Mouse (Mus musculus) liver, embryonic 15.5 days (tissue): ENCODE results near the gene Mob4. TPM values are rescaled to one million over a fixed set of nuclear protein-coding genes. Genes with fewer than 3 reads are reported as not detected.
"Not testable (repeated sequence)": the region's sequence is repeated elsewhere in the genome, so short reads cannot be mapped to it uniquely, and the experiment has no call there.

ENCODE experiments used
- ATAC-seq: fragments of 200-750 bp; cut with Nextera tagmentation; 2 replicates; pipeline ENCODE4 v1.8.0; 2017; ENCODE audit warnings: moderate number of reproducible peaks, mild to moderate bottlenecking, moderate library complexity; ENCODE audit not compliant: insufficient read depth
- H3K27ac ChIP-seq: fragments of 300-500 bp; sonication (generic); replicated peaks from 2 replicates; pipeline ENCODE4 v1.5.1; 2015; ENCODE audit warnings: mild to moderate bottlenecking, inconsistent platforms
- H3K27me3 ChIP-seq: fragments of 300-500 bp; sonication (generic); 2 replicates; pipeline ENCODE4 v1.6.1; 2015; ENCODE audit warnings: mild to moderate bottlenecking, inconsistent platforms
- H3K36me3 ChIP-seq: fragments of 300-500 bp; sonication (generic); replicated peaks from 2 replicates; pipeline ENCODE4 v1.6.1; 2015; ENCODE audit warnings: moderate library complexity, mild to moderate bottlenecking, inconsistent platforms
- H3K4me1 ChIP-seq: fragments of 300-500 bp; sonication (generic); replicated peaks from 2 replicates; pipeline ENCODE4 v1.6.1; 2015; ENCODE audit warnings: inconsistent platforms
- H3K4me2 ChIP-seq: fragments of 300-500 bp; sonication (generic); 2 replicates; pipeline ENCODE4 v1.6.1; 2015; ENCODE audit warnings: moderate library complexity, mild to moderate bottlenecking, inconsistent platforms
- H3K4me3 ChIP-seq: fragments of 300-500 bp; sonication (generic); replicated peaks from 2 replicates; pipeline ENCODE4 v1.5.1; 2015; ENCODE audit warnings: mild to moderate bottlenecking, inconsistent platforms
- H3K9ac ChIP-seq: fragments of 300-500 bp; sonication (generic); 2 replicates; pipeline ENCODE4 v1.6.1; 2015; ENCODE audit warnings: moderate library complexity, mild to moderate bottlenecking, inconsistent platforms
- H3K9me3 ChIP-seq: fragments of 300-500 bp; sonication (generic); replicated peaks from 2 replicates; pipeline ENCODE4 v1.6.1; 2016; ENCODE audit warnings: inconsistent platforms
- WGBS: fragments of 180-500 bp; shearing (Covaris S2); methylation state at CpG from one replicate; pipeline ENCODE4 v1.1.7; 2015; ENCODE audit warnings: mixed read lengths; ENCODE audit not compliant: insufficient replicate concordance; 5-methylcytosine and 5-hydroxymethylcytosine counted together
- polyA plus RNA-seq: library from polyadenylated mRNA; unstranded; fragments of >200 nt; fragmentation: Nextera tagmentation; extraction: Ambion mirVana; gene quantifications from 2 replicates; pipeline ENCODE4 v1.2.1, GENCODE M21; 2015

Gene Mob4
- polyA plus RNA-seq, 1 experiment from 2014 or later: 38.2 TPM

DNA sequence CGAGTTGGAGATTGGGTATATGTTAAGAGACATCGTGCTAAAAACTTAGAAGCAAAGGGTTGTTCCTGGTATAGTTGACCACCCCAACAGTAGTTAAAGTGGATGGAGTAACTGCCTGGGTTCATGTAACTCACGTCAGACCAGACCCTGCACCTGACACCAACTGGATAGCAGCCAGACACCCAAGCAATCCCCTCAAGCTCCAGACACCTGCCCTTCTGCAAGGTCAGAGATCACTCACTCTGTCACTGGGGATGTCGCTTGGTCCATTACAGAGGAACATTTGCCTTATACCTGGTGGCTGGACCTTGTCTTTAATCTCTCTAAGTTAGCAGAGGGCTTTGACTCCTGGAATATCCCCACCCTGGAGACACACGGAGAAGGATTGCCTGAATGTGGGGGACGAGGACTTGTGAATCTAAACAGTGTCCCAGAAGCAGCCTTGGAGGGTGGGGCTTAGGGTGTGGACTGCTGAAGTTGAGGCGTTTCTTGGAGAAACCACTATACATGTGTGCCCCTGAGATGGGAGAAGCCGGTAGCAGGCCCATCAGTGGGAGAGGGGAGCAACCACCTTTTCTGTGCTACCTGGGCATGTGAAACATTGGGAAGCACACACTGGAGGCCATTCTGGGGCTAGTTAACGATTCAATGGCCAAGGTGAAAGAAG lies 24.0 kb upstream of the Mob4 start:
- Histone ChIP-seq H3K4me2 (no peak overlapping the region), H3K9me3 (no peaks in the 10 kb centered on the region), H3K4me3 (no peak overlapping the region), H3K36me3 (no peaks in the 10 kb centered on the region), H3K27me3 (no peaks in the 10 kb centered on the region), H3K4me1 (peaks cover 12% of the 10 kb centered on the region), H3K9ac (no peak overlapping the region), H3K27ac (no peak overlapping the region)
- WGBS: 47% methylated on average over 9 of the region's 9 CpGs
- ATAC-seq: 0 out of 2 replicates have a peak, but pooled peaks have one; percentile 42

DNA sequence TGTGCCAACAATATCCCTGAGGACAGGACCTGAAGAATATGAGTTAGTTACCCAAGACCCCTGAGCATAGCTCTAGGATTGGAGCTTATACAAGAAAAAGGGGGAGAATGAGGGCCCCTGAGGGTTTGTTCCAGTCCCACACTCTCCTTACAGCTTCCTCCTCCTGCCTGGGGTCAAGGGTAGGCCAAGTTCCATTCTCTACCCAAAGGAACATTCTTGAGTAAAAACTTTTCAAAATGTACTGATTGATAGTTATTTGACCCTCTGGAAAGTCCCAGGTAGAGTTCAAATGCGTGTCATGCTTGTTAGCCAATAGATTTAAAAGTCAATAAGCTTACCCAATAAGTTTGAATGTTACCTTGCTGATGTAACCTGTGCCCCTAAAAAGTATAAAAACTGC lies 23.4 kb upstream of the Mob4 start:
- Histone ChIP-seq H3K27ac (no peak overlapping the region), H3K9ac (no peak overlapping the region), H3K27me3 (no peaks in the 10 kb centered on the region), H3K4me3 (no peak overlapping the region), H3K36me3 (no peaks in the 10 kb centered on the region), H3K4me2 (no peak overlapping the region), H3K9me3 (no peaks in the 10 kb centered on the region), H3K4me1 (peaks cover 12% of the 10 kb centered on the region)
- no peak for ATAC-seq
- WGBS: 77% methylated on average over 1 of the region's 1 CpGs

DNA sequence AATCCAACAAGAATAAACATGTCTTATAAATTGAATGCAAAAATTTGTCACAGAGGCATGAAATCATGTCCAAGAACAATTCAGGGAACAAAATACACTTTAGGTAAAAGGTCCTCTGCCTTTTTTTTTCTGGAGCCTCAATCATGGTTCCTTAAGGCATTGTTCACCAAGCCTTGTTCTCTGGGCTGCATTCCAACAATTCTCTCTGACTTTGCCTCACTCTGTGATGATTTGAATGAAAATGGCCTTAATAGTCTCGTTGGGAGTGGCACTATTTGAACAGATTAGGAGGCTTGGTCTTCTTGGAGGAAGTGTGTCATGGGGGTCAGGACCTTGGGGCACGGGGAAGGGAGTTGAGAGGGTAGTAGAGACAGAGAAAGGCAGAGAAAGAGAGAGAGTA lies 22.6 kb upstream of the Mob4 start:
- Histone ChIP-seq H3K4me3 (no peak overlapping the region), H3K9me3 (no peaks in the 10 kb centered on the region), H3K27me3 (no peaks in the 10 kb centered on the region), H3K4me1 (peaks cover 12% of the 10 kb centered on the region), H3K27ac (no peak overlapping the region), H3K36me3 (no peaks in the 10 kb centered on the region), H3K9ac (no peak overlapping the region), H3K4me2 (no peak overlapping the region)
- no peak for ATAC-seq
- WGBS: 46% methylated on average over 2 of the region's 2 CpGs

DNA sequence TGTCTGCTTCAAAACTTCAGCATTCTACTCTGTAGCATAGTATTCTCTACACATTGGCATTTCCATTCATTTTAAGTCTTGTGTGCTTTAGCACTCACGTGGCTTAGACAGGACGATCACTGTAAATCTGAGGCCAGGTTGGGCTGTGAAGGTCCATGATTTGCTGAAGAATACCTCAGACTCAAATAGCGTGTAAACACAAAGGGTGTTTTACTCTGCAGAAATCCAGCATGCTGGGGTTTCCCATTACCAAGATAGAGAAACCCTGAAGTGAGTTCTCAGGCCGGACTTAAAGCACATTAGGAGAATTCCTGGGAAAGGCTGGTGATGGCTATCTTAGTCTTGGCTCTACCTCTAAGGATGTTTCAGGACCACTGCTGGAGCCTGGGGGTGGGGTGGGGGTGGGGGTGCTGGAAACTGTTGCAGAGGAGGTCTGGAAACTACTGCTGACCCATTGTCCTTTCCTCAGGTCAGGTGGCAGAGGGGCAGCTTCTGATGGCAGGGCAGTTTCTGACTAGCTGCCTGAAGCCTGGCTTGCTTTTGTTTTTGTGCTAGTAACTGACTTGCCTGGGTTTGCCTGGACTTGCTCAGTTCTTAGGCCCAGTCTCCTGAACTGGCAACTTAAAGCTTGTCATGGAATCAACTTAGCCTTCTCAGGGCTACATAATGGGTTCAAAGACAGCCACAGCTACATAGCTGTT lies 21.8 kb upstream of the Mob4 start:
- Histone ChIP-seq H3K4me1 (peaks cover 12% of the 10 kb centered on the region), H3K9ac (no peak overlapping the region), H3K27ac (no peak overlapping the region), H3K27me3 (no peaks in the 10 kb centered on the region), H3K4me3 (no peak overlapping the region), H3K9me3 (no peaks in the 10 kb centered on the region), H3K4me2 (no peak overlapping the region), H3K36me3 (no peaks in the 10 kb centered on the region)
- ATAC-seq: no peak
- WGBS: 81% methylated on average over 4 of the region's 4 CpGs

DNA sequence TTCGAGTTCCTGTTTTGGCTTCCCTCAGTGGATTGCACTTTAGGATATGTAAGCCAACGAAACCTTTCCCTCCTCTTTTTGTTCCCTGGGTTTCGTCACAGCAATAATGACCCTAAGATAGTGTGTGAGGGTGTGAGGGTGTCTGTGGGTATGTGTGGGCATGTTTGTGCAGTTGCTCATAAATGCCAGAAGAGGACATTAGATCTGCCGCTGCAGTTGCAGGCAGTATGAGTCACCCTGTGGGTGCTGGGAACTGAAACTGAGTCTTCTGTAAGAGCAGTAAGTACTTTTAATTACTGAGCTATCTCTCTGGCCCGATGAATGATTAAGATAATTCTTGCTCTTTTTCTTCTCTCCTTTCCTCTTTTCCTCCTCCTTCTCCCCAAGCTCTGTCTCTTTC lies 8.0 kb upstream of the Mob4 start:
- H3K4me3 ChIP-seq: no peak overlapping the region
- no peak overlapping the region for H3K9ac ChIP-seq
- H3K36me3 ChIP-seq: no peaks in the 10 kb centered on the region
- no peak overlapping the region for H3K27ac ChIP-seq
- H3K9me3 ChIP-seq: no peaks in the 10 kb centered on the region
- ATAC-seq: no peak
- 68% methylated on average over 5 of the region's 5 CpGs for WGBS
- H3K27me3 ChIP-seq: no peaks in the 10 kb centered on the region
- no peak overlapping the region for H3K4me2 ChIP-seq
- H3K4me1 ChIP-seq: no peaks in the 10 kb centered on the region

DNA sequence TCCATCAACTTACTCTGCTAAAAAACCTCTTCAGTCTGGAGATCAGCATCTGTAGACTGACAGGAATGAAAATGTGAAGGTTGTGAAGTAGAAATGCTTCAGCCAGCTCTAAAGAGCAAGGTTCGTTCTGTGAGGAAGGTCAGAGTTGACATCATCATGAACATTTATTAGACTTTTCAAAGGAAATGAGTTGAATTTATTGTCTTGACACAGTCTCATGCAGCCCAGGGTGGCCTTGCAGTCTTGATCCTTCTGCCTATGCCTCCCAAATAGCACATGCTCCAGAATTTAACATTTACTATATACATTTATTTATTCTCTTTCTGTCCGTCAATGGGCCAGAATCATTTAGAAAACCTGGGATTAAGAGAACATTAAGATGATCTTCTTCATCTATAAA lies 7.5 kb upstream of the Mob4 start:
- no peaks in the 10 kb centered on the region for H3K36me3 ChIP-seq
- ATAC-seq: no peak
- no peak overlapping the region for H3K4me3 ChIP-seq
- no peak overlapping the region for H3K4me2 ChIP-seq
- H3K27ac ChIP-seq: no peak overlapping the region
- H3K9me3 ChIP-seq: no peaks in the 10 kb centered on the region
- WGBS: 74% methylated on average over 2 of the region's 2 CpGs
- no peaks in the 10 kb centered on the region for H3K27me3 ChIP-seq
- H3K9ac ChIP-seq: no peak overlapping the region
- H3K4me1 ChIP-seq: no peaks in the 10 kb centered on the region

DNA sequence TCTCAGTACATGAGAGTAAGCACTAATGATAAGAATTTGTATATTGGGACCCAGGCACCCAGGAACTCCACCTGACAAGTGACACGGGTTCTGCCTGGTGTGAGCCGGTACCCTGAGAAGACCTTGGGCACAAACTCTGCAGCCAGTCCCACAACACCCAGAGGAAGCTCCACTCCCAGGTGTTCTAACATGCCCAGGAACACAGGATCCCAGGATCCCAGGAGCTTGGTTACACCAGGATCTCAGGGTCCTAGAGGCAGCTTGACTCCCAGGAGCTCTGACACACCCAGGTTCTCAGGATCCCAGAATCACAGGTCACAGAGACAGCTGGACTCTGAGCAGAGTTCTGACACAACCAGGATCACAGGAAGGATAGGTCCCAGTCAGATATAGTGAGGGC lies 6.9 kb upstream of the Mob4 start:
- H3K4me3 ChIP-seq, H3K27ac ChIP-seq, H3K27me3 ChIP-seq, H3K9ac ChIP-seq, H3K4me1 ChIP-seq, H3K9me3 ChIP-seq, H3K36me3 ChIP-seq, H3K4me2 ChIP-seq, ATAC-seq: not testable (repeated sequence)
- WGBS: 84% methylated on average over 2 of the region's 2 CpGs

DNA sequence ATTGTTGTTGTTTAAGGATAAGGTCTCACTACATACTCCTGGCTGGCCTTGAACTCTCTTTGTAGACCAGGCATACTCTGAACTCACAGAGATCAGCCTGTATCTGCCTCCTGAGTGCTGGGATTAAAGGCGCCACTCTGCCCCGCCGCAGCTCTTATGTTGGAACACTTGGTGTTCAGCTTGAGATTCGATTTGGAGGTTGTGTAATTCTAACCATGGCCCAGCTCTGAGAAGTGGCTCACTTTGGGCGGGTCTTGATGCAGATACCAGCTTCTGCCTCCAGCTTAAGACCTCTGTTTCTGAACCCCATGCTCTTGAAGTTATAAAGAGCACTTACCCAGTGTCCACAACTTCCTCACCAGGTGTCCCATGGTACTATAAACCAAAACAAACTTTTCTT lies 1.3 kb upstream of the Mob4 start:
- 65% methylated on average over 5 of the region's 5 CpGs for WGBS
- H3K36me3 ChIP-seq: peaks cover 4% of the 10 kb centered on the region; the same call in 1 of the 2 replicates

DNA sequence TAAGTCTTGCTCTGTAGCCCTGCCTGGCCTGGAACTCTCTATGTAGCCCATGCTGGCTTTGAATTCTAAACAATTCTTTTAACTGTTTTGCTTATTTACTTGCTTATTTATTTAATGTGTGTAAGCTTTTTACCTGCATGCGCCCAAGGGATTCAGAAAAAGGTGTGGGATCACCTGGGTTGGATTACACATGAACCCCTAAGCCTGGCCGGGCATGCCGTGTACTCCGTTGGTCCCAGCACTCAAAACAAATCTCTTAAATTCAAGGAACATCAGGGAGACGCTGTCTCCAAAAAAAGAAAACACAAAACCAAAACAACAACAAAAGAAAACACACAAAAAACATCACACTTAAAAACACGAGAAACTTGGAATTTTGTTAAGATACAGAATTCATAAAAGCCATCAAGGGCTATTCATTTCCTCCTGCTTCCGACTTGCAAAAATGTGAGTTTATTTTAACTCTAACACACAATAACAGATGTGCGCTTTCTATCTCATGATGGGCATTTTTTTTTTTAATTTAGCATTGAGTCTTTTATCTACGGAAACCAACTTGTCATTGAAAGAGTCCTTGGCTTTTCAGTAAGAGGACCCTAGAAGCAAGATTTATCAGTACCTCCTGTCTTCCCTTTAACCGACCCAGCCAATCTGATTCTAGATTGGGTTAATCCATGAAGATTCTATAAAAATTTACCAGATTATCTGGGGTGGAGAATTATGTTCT lies 678 bp upstream of the Mob4 start:
- Histone ChIP-seq H3K9ac (peak overlapping the region; percentile 54), H3K9me3 (no peaks in the 10 kb centered on the region), H3K36me3 (peaks cover 4% of the 10 kb centered on the region; the same call in 1 of the 2 replicates), H3K27ac (peak overlapping the region; percentile 97), H3K4me1 (peaks cover 30% of the 10 kb centered on the region), H3K27me3 (no peaks in the 10 kb centered on the region), H3K4me3 (peak overlapping the region; percentile 100), H3K4me2 (peak overlapping the region; percentile 82)
- no peak for ATAC-seq
- 48% methylated on average over 10 of the region's 10 CpGs for WGBS

More for the DNA sequence above, 1.3 kb upstream of the Mob4 start:
- Histone ChIP-seq H3K9ac (no peak overlapping the region), H3K27ac (0 out of 2 replicates have a peak overlapping the region, but pooled peaks have one; percentile 97), H3K9me3 (no peaks in the 10 kb centered on the region), H3K4me3 (no peak overlapping the region; the same call in 1 of the 2 replicates), H3K4me2 (peak overlapping the region; percentile 82; the same call in 1 of the 2 replicates), H3K4me1 (peaks cover 30% of the 10 kb centered on the region), H3K27me3 (no peaks in the 10 kb centered on the region)
- no peak for ATAC-seq

DNA sequence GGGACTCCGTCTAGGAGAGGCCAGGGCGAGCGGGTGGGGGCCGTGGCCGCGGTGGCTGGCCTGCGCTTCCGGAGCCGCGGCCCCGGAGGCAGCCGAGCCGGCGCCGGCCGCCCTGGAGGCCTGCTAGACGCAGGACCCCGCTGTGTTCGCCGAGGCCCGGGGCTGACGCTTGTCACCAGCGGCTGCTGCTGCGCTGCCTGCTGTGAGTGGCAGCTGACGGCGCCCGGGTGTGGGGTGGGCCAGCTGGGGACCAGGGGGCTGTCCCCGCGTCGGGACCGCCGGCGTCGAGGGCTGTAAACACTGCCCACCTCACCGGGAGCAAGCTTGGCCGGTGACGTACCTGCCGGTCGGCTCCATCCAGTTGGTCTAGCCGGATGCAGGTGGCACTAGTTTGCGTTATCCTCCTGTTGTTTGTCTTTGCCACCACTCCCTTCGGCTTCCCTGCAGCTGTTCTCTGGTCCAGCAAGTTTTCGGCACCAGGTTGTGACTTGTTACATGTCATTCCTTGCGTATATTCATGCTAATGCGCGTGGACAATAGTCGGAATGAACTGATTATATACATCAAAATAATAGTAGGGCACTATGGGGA lies 488 bp downstream of the Mob4 start:
- Histone ChIP-seq H3K27me3 (no peaks in the 10 kb centered on the region), H3K27ac (peak overlapping the region; percentile 97), H3K9me3 (no peaks in the 10 kb centered on the region), H3K4me2 (peak overlapping the region; percentile 78), H3K4me3 (peak overlapping the region; percentile 100), H3K4me1 (peaks cover 30% of the 10 kb centered on the region), H3K36me3 (peaks cover 9% of the 10 kb centered on the region; the same call in 1 of the 2 replicates), H3K9ac (peak overlapping the region; percentile 97)
- ATAC-seq: peak; percentile 77
- WGBS: 0% methylated on average over 47 of the region's 47 CpGs

DNA sequence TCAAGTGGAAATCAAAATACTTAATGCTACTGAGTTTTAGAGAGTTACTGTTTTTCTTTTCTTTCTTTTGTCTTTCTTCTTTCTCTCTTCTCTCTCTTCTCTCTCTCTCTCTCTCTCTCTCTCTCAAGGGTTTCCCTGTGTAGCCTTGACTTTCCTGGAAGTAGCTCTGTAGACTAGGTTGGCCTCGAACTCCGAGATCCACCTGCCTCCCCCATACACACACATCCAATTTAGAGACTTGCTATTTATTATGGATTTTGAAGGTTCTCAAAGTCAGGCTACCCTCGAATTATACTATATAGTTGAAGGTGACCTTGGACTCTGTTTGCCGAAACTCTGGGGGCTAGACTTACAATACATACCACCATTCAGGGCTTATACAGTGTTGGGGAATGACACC lies 1.3 kb downstream of the Mob4 start:
- Histone ChIP-seq H3K36me3 (peaks cover 9% of the 10 kb centered on the region; the same call in 1 of the 2 replicates), H3K9me3 (no peaks in the 10 kb centered on the region), H3K27me3 (no peaks in the 10 kb centered on the region), H3K4me1 (peaks cover 30% of the 10 kb centered on the region), H3K27ac (peak overlapping the region; percentile 97; the same call in 1 of the 2 replicates), H3K9ac (peak overlapping the region; percentile 97), H3K4me3 (peak overlapping the region; percentile 100), H3K4me2 (peak overlapping the region; percentile 78)
- no peak for ATAC-seq
- WGBS: 45% methylated on average over 4 of the region's 4 CpGs
